Mouse (Mus musculus): ENCODE measurements at regions not wholly inside any gene's neighbourhood (a gene's known extent, or its start where the extent isn't known, plus 50 kb on each side); places are given as distances from the start of the nearest gene placed in this dataset.
"Not testable (repeated sequence)": the region's sequence is repeated elsewhere in the genome, so short reads cannot be mapped to it uniquely, and the experiment has no call there.

DNA sequence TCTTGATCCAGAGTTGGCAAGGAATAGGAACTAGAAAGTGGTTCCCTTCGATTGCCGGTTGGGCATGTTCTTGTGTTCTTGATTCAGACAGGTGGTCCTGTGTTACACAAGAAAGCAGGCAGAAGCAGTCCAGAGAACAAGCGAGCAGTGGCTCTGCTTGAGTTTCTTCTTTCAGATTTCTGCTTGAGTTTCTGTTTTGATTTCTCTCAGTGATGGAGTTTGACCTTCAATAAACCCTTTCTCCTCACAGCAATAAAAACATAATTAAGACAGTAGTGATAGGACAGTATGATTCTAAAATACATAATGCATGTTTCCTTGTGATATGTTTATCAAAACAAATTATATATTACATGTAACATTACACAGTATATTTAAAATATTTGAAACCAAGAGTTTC is 59.1 kb downstream of the Klf6 start:
- Histone ChIP-seq H3K4me3 (ENCODE audit: low read depth, low read length) (no peak overlapping the region), H3K9me3 (replicated peaks; ENCODE audit: control insufficient read depth, low read length) (no peaks in the 10 kb centered on the region), H3K36me3 (ENCODE audit: control insufficient read depth, insufficient read depth, low read length) (no peaks in the 10 kb centered on the region), H3K4me1 (ENCODE audit: control insufficient read depth, insufficient read depth, low read length) (no peaks in the 10 kb centered on the region), H3K27me3 (replicated peaks; ENCODE audit: control insufficient read depth, insufficient read depth, low read length) (no peaks in the 10 kb centered on the region), H3K9ac (ENCODE audit: low read length) (no peak overlapping the region), H3K27ac (ENCODE audit: low read depth, low read length) (no peak overlapping the region), H3K4me2 (ENCODE audit: low read length) (no peak overlapping the region)
- ATAC-seq (no peak), DNase-seq (ENCODE audit: low spot score) (no peak)
- WGBS, result 77% methylated on average over 3 of the region's 3 CpGs

DNA sequence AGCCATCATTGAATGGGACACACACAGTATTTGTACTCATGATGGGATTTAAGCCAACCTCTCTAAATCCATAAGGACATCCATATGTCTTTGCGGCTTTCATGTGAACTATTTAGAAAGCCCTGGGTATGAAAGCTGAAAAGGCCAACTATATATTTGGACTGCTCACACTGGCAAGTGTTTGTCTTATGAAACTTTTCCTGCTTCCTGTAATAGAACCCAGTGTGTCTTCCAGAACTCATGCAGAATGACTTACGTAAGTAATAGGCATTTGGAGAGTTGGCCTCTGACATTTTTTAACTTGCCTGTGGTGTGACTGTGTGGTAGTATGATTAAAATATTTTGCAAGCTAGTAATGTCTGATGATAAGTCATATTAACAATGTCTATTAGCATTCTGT is 70.2 kb downstream of the Klf6 start:
- H3K36me3 ChIP-seq (ENCODE audit: control insufficient read depth, insufficient read depth, low read length), result no peaks in the 10 kb centered on the region
- DNase-seq (ENCODE audit: low spot score) (no peak), ATAC-seq (no peak)
- no peaks in the 10 kb centered on the region for H3K27me3 ChIP-seq (replicated peaks; ENCODE audit: control insufficient read depth, insufficient read depth, low read length)
- H3K27ac ChIP-seq (ENCODE audit: low read depth, low read length), result no peak overlapping the region
- no peak overlapping the region for H3K4me2 ChIP-seq (ENCODE audit: low read length)
- 93% methylated on average over 2 of the region's 2 CpGs for WGBS
- H3K4me1 ChIP-seq (ENCODE audit: control insufficient read depth, insufficient read depth, low read length), result no peaks in the 10 kb centered on the region
- no peak overlapping the region for H3K4me3 ChIP-seq (ENCODE audit: low read depth, low read length)
- no peak overlapping the region for H3K9ac ChIP-seq (ENCODE audit: low read length)
- no peaks in the 10 kb centered on the region for H3K9me3 ChIP-seq (replicated peaks; ENCODE audit: control insufficient read depth, low read length)

DNA sequence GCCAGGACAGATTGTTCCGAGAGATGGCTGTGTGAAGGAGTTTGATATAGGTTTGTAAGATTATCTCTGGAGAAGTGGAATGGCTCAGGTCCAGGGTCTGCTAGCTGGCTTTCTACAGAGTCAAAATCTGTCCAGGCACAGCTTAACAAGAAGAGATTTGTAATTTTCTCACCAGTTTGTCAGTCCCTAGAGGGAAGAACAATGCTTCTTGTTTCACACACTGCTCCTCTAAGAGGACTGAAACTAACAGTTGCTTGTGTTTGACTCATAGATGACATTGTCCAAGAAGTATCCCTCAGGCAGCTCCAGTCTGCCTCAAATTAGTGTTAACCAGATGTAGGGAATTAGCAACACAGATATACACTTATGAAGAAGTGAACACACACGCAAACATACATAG is 76.2 kb downstream of the Klf6 start:
- Histone ChIP-seq H3K9me3 (replicated peaks; ENCODE audit: control insufficient read depth, low read length) (no peaks in the 10 kb centered on the region), H3K4me1 (ENCODE audit: control insufficient read depth, insufficient read depth, low read length) (no peaks in the 10 kb centered on the region), H3K36me3 (ENCODE audit: control insufficient read depth, insufficient read depth, low read length) (no peaks in the 10 kb centered on the region), H3K27ac (ENCODE audit: low read depth, low read length) (no peak overlapping the region), H3K9ac (ENCODE audit: low read length) (no peak overlapping the region), H3K4me2 (ENCODE audit: low read length) (no peak overlapping the region), H3K27me3 (replicated peaks; ENCODE audit: control insufficient read depth, insufficient read depth, low read length) (no peaks in the 10 kb centered on the region), H3K4me3 (ENCODE audit: low read depth, low read length) (no peak overlapping the region)
- ATAC-seq (no peak), DNase-seq (ENCODE audit: low spot score) (no peak)
- WGBS, result 94% methylated on average over 2 of the region's 2 CpGs

DNA sequence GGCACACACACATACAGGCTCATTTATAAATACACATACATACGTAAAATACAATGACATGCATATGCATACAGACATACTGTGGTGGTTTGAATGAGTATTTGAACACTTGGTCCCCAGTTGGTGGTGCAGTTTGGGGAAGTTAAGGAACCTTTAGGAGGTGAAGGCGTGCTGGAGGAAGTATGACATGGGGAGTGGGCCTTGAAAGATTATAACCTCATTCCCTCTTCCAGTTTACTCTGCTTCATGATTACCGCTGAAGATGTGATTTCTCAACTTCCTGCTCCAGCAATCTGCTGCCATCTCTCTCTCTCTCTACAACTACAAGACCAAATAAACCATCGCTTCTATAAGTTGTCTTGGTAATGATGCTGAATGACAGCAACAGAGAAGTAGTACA is 76.7 kb downstream of the Klf6 start:
- no peak overlapping the region for H3K9ac ChIP-seq (ENCODE audit: low read length)
- H3K27me3 ChIP-seq (replicated peaks; ENCODE audit: control insufficient read depth, insufficient read depth, low read length), result no peaks in the 10 kb centered on the region
- no peak overlapping the region for H3K4me3 ChIP-seq (ENCODE audit: low read depth, low read length)
- ATAC-seq (no peak), DNase-seq (ENCODE audit: low spot score) (no peak)
- no peak overlapping the region for H3K27ac ChIP-seq (ENCODE audit: low read depth, low read length)
- no peaks in the 10 kb centered on the region for H3K4me1 ChIP-seq (ENCODE audit: control insufficient read depth, insufficient read depth, low read length)
- no peaks in the 10 kb centered on the region for H3K9me3 ChIP-seq (replicated peaks; ENCODE audit: control insufficient read depth, low read length)
- no peak overlapping the region for H3K4me2 ChIP-seq (ENCODE audit: low read length)
- WGBS, result 97% methylated on average over 4 of the region's 4 CpGs
- no peaks in the 10 kb centered on the region for H3K36me3 ChIP-seq (ENCODE audit: control insufficient read depth, insufficient read depth, low read length)

DNA sequence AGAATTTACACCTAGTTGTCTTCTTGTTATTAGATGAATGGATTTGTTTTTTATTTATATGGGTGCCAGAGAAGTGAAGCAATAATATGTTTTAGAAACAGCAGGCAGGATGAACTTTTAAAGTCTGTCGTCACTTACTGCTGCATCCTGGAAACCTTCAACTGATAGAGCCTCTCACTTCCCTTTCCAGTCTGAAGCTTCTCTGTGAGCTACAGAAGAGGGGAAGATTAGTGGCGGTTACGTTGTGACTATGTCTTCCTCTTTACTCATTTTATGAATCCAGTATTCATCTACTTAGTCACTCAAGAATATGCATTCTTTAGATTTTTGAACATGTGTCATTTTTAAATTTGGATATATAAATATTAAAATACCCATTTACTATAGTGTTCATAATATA is 78.1 kb downstream of the Klf6 start:
- DNase-seq (ENCODE audit: low spot score) (no peak), ATAC-seq (no peak)
- Histone ChIP-seq H3K36me3 (ENCODE audit: control insufficient read depth, insufficient read depth, low read length) (no peaks in the 10 kb centered on the region), H3K9ac (ENCODE audit: low read length) (no peak overlapping the region), H3K27me3 (replicated peaks; ENCODE audit: control insufficient read depth, insufficient read depth, low read length) (no peaks in the 10 kb centered on the region), H3K27ac (ENCODE audit: low read depth, low read length) (no peak overlapping the region), H3K4me2 (ENCODE audit: low read length) (no peak overlapping the region), H3K4me1 (ENCODE audit: control insufficient read depth, insufficient read depth, low read length) (no peaks in the 10 kb centered on the region), H3K4me3 (ENCODE audit: low read depth, low read length) (no peak overlapping the region), H3K9me3 (replicated peaks; ENCODE audit: control insufficient read depth, low read length) (no peaks in the 10 kb centered on the region)
- WGBS, result 89% methylated on average over 3 of the region's 3 CpGs

DNA sequence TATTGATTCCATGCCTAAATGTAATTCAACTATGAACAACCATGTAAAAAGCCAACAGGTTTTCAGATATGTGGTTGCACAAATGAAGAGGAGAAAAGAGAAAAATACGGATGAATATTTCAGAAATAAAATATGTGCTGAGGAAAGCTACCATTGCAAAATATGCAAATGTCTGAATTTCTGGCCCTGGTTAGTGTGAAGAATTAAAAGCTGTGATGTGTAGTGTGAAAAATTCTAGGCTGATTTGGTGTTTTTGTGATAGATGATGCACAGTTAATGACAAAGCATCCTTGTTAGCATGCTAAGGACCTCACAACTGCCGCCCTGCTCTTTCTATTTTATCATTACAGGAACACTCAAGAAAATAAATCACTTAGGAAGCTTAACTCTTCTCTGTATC is 91.6 kb downstream of the Klf6 start:
- Histone ChIP-seq H3K4me2 (ENCODE audit: low read length) (no peak overlapping the region), H3K27me3 (replicated peaks; ENCODE audit: control insufficient read depth, insufficient read depth, low read length) (no peaks in the 10 kb centered on the region), H3K4me1 (ENCODE audit: control insufficient read depth, insufficient read depth, low read length) (no peaks in the 10 kb centered on the region), H3K9ac (ENCODE audit: low read length) (no peak overlapping the region), H3K27ac (ENCODE audit: low read depth, low read length) (no peak overlapping the region), H3K36me3 (ENCODE audit: control insufficient read depth, insufficient read depth, low read length) (no peaks in the 10 kb centered on the region), H3K9me3 (replicated peaks; ENCODE audit: control insufficient read depth, low read length) (no peaks in the 10 kb centered on the region), H3K4me3 (ENCODE audit: low read depth, low read length) (no peak overlapping the region)
- no peak for ATAC-seq
- DNase-seq (ENCODE audit: low spot score), result no peak
- 77% methylated on average over 2 of the region's 2 CpGs for WGBS

DNA sequence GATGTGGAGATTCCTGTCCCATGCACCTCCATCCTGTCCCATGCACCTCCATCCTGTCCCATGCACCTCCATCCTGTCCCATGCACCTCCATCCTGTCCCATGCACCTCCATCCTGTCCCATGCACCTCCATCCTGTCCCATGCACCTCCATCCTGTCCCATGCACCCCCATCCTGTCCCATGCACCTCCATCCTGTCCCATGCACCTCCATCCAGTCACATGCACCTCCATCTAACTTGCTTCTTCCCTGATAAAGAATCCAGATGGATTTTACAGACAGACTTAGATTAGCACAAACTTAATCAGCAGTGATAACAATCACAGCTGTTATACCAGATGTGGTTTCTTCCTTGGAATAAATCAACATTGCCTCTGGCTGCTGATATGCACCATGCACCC is 93.8 kb downstream of the Klf6 start:
- H3K36me3 ChIP-seq (ENCODE audit: control insufficient read depth, insufficient read depth, low read length); H3K4me2 ChIP-seq (ENCODE audit: low read length); H3K4me3 ChIP-seq (ENCODE audit: low read depth, low read length); H3K4me1 ChIP-seq (ENCODE audit: control insufficient read depth, insufficient read depth, low read length); H3K9ac ChIP-seq (ENCODE audit: low read length); H3K9me3 ChIP-seq (replicated peaks; ENCODE audit: control insufficient read depth, low read length); DNase-seq (ENCODE audit: low spot score); H3K27ac ChIP-seq (ENCODE audit: low read depth, low read length); ATAC-seq; H3K27me3 ChIP-seq (replicated peaks; ENCODE audit: control insufficient read depth, insufficient read depth, low read length): not testable (repeated sequence)

DNA sequence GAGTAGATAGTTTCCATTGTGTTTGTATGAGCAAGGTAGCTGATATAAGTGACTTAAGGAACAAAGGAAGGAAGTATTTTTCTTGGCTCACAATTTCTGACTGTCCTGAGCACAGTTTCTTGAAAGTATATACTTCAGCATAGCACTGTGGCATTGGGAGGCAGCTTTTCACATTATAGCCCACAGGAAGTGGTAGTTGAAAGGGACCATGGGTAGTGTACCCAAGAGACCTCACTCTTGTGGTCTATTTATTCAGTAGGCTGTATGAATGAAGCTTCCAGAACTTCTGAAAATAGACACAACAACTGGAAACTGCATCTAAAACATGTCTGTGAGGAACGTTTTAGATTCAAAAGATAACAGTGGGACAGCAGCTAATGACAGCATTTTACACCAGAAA is 94.9 kb downstream of the Klf6 start:
- no peak for ATAC-seq
- 53% methylated on average over 1 of the region's 1 CpGs for WGBS
- H3K4me1 ChIP-seq (ENCODE audit: control insufficient read depth, insufficient read depth, low read length), result no peaks in the 10 kb centered on the region
- H3K9ac ChIP-seq (ENCODE audit: low read length), result no peak overlapping the region
- H3K36me3 ChIP-seq (ENCODE audit: control insufficient read depth, insufficient read depth, low read length), result no peaks in the 10 kb centered on the region
- no peaks in the 10 kb centered on the region for H3K9me3 ChIP-seq (replicated peaks; ENCODE audit: control insufficient read depth, low read length)
- H3K4me2 ChIP-seq (ENCODE audit: low read length), result no peak overlapping the region
- no peak for DNase-seq (ENCODE audit: low spot score)
- no peak overlapping the region for H3K4me3 ChIP-seq (ENCODE audit: low read depth, low read length)
- no peaks in the 10 kb centered on the region for H3K27me3 ChIP-seq (replicated peaks; ENCODE audit: control insufficient read depth, insufficient read depth, low read length)
- H3K27ac ChIP-seq (ENCODE audit: low read depth, low read length), result no peak overlapping the region

DNA sequence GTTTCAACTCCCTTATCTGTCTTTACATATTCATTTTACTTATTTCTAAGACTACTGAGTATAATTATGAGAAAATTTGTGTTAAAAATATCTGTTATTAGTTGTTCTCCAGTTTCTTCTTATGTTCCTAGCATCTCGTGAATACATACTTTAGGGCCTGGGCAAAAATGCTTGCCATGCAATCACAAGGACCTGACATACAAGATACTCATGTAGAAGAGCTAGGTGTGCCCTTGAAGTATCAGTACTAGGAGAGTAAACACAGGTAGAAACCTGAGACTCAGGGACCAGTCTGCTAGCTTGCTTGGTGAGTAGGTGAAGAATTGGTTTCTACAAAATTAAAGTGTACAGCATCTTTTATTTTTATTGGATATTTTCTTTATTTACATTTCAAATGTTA is 101.7 kb downstream of the Klf6 start:
- H3K36me3 ChIP-seq (ENCODE audit: control insufficient read depth, insufficient read depth, low read length), result no peaks in the 10 kb centered on the region
- H3K9me3 ChIP-seq (replicated peaks; ENCODE audit: control insufficient read depth, low read length), result no peaks in the 10 kb centered on the region
- H3K4me1 ChIP-seq (ENCODE audit: control insufficient read depth, insufficient read depth, low read length), result no peaks in the 10 kb centered on the region
- DNase-seq (ENCODE audit: low spot score) (no peak), ATAC-seq (no peak)
- WGBS, result 95% methylated on average over 1 of the region's 1 CpGs
- H3K4me2 ChIP-seq (ENCODE audit: low read length), result no peak overlapping the region
- H3K9ac ChIP-seq (ENCODE audit: low read length), result no peak overlapping the region
- H3K4me3 ChIP-seq (ENCODE audit: low read depth, low read length), result no peak overlapping the region
- no peak overlapping the region for H3K27ac ChIP-seq (ENCODE audit: low read depth, low read length)
- no peaks in the 10 kb centered on the region for H3K27me3 ChIP-seq (replicated peaks; ENCODE audit: control insufficient read depth, insufficient read depth, low read length)

DNA sequence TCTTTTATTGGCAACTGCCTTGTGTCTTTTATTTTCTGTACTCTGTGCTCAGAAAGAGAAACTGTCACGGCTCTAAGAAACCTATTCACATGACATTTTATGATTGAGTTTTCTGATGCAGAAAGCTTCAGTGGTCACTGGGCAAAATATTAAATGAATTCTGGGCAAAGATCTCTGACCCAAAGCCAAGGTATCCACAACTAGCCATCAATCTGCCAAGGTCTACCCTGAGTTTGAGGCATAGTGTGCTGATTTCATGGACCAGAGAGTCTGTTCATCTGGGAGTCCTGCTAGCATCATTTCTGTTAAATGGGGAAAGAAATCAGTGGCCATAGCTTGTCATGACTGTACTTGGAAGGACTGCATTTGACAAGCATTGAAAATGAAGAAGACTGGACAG is 103.3 kb downstream of the Klf6 start:
- DNase-seq (ENCODE audit: low spot score), result no peak
- 94% methylated on average over 1 of the region's 1 CpGs for WGBS
- Histone ChIP-seq H3K27me3 (replicated peaks; ENCODE audit: control insufficient read depth, insufficient read depth, low read length) (no peaks in the 10 kb centered on the region), H3K4me1 (ENCODE audit: control insufficient read depth, insufficient read depth, low read length) (no peaks in the 10 kb centered on the region), H3K27ac (ENCODE audit: low read depth, low read length) (no peak overlapping the region), H3K9me3 (replicated peaks; ENCODE audit: control insufficient read depth, low read length) (no peaks in the 10 kb centered on the region), H3K36me3 (ENCODE audit: control insufficient read depth, insufficient read depth, low read length) (no peaks in the 10 kb centered on the region), H3K4me3 (ENCODE audit: low read depth, low read length) (no peak overlapping the region), H3K9ac (ENCODE audit: low read length) (no peak overlapping the region), H3K4me2 (ENCODE audit: low read length) (no peak overlapping the region)
- ATAC-seq, result no peak
